Mouse (Mus musculus): ENCODE data around the gene Camta2. TPM values are rescaled to one million over a fixed set of nuclear protein-coding genes. Genes with fewer than 3 reads are reported as not detected.

The Camta2 gene
- polyA plus RNA-seq, 1 experiment from 2014 or later = 16.4 TPM

DNA sequence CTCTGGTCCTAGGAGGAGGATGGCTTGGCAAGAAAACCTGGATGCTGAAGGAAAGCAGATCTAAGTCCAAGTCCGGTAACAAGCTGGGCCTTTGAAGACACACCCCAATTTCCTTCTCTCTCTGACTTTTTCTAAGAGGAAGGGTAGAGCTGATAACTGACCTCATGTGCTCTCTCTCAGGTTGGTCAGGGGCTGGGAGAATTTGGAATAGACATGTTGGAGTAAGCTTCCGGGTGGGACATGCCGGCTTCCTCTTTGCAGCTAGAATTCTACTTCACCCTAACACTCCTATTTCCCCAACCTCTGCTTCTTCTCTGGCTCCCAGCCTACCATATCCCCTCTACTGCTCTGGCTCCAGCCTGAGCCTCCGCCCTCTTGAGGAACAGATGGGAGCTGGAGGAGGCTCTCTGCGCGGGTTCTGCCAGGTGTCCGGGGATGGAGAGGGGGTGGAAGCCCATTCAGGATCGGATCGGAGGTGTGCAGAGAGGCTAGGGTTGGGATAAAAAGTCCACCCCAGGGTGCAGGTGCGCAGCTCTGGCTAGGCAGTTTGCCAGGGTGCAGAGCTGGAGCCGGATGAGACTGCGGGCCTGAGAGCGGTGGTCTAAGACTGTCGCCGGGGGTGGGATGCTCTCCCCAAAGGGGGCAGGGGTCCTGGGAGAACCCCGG is 871 bp downstream of the Camta2 start:
- Histone ChIP-seq H3K4me3 (replicated peaks) (peak overlapping the region; percentile 88), H3K9me3 (no peaks in the 10 kb centered on the region), H3K36me3 (peaks cover 31% of the 10 kb centered on the region), H3K27ac (peak overlapping the region; percentile 84), H3K9ac (replicated peaks) (peak overlapping the region; percentile 90), H3K4me2 (replicated peaks) (peak overlapping the region; percentile 75), H3K27me3 (no peaks in the 10 kb centered on the region), H3K4me1 (replicated peaks) (peaks cover 41% of the 10 kb centered on the region)
- ATAC-seq = peak; percentile 69
- 3% methylated on average over 16 of the region's 16 CpGs for WGBS

DNA sequence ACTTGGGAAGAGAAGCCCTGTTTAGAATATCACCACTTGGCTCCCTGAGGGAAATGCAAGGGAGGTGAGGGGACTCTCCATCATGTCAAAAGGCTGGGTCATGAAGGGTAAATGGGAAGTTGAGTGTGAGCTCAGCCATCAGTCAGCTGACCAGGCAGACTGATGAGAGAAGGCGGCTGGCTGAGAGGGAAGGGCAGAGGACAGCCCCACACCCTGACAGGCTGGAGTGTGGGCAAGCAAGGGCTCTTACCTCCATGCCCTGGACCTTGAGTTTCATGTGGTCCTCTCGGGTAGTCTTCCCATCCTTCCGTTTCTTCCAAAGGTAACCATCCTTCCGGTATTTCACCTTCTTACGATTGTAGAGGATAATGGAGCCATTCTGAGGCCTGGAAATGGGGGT is 4.3 kb downstream of the Camta2 start:
- no peaks in the 10 kb centered on the region for H3K27me3 ChIP-seq
- ATAC-seq = no peak
- no peak overlapping the region for H3K4me3 ChIP-seq (replicated peaks)
- peaks cover 46% of the 10 kb centered on the region for H3K4me1 ChIP-seq (replicated peaks)
- WGBS = 89% methylated on average over 5 of the region's 5 CpGs
- no peak overlapping the region for H3K9ac ChIP-seq (replicated peaks)
- H3K27ac ChIP-seq = no peak overlapping the region
- H3K4me2 ChIP-seq (replicated peaks) = no peak overlapping the region
- no peaks in the 10 kb centered on the region for H3K9me3 ChIP-seq
- peaks cover 54% of the 10 kb centered on the region for H3K36me3 ChIP-seq

DNA sequence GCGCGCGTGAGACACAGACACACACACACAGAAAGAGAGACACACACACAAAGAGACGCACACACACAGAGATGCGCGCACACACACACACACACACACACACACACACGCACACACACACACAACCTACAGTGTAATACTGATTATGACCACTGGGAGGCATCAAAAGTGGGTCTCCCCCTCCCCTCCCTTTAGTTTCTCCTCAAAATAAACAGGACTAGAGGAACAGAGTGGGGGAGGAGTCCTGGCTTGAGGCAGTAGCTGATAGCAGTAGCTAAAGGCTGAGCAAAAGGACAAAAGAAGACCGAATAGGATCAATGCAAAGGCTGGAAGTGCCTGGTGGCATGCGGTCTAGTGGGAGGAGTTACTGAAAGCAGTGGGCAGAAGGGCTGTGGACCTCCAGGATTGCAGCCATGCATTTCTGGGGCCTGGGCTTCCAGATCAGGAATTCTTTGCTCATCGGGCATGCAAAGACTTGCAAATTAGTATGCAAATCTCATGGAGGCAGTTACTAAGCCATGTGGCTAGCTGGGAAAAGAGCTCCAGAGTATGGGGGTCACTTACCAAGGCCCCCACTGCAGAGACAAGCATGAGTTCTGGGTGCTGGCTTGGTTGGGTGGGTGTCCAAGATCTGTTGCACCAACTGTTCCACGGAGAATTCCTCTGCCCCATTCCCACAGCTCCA is 5.9 kb downstream of the Camta2 start:
- no peaks in the 10 kb centered on the region for H3K9me3 ChIP-seq
- WGBS = 15% methylated on average over 10 of the region's 11 CpGs
- H3K4me2 ChIP-seq (replicated peaks) = peak overlapping the region; percentile 12; the same call in 1 of the 2 replicates
- H3K9ac ChIP-seq (replicated peaks) = peak overlapping the region; percentile 32; the same call in 1 of the 2 replicates
- peak overlapping the region; percentile 79 for H3K27ac ChIP-seq
- peak; percentile 84 for ATAC-seq
- H3K4me3 ChIP-seq (replicated peaks) = no peak overlapping the region
- H3K4me1 ChIP-seq (replicated peaks) = peaks cover 35% of the 10 kb centered on the region
- H3K36me3 ChIP-seq = peaks cover 60% of the 10 kb centered on the region
- no peaks in the 10 kb centered on the region for H3K27me3 ChIP-seq

DNA sequence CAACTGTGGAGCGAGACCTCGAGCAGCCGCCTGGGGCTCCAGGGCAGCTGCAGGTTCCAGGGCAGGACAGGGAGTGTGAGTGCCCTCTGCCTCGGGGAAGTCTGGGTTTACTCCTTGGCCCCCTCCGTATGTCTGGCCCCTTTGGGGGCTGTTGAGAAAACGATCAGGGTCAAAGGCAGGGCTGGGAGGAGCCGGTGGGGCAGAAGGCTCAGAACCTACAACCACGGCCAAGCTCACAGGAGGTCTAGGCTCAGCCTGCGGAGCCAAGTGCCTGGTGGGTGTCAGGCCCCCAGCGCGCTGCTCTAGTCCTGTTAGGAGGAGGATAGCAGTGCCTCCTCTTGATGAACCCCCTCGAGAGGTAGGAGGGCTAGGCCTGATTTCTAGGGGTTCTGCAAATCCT is 6.7 kb downstream of the Camta2 start:
- ATAC-seq = 0 out of 2 replicates have a peak, but pooled peaks have one; percentile 12
- Histone ChIP-seq H3K36me3 (peaks cover 68% of the 10 kb centered on the region), H3K4me2 (replicated peaks) (no peak overlapping the region), H3K9me3 (no peaks in the 10 kb centered on the region), H3K4me1 (replicated peaks) (peaks cover 26% of the 10 kb centered on the region), H3K9ac (replicated peaks) (peak overlapping the region; percentile 46; the same call in 1 of the 2 replicates), H3K27ac (peak overlapping the region; percentile 79), H3K27me3 (no peaks in the 10 kb centered on the region), H3K4me3 (replicated peaks) (no peak overlapping the region)
- 67% methylated on average over 12 of the region's 12 CpGs for WGBS

DNA sequence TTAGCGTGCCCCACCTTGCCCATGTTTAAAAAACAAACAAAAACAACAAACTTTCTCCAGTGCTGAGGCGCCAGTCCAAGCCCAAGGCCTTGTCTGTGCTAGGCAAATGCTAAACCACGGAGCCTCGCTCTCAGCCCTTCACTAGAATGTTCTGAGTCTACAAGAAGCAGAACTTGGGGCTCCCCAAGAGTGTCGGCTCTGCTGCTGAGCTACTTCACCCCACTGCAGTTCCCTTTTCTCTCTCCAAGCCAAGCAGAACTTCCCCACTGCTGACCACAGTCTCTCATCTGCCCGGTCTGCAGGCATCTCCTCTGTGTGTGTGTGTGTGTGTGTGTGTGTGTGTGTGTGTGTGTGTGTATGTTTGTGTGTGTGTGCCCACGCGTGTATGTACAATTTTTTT is 8.0 kb downstream of the Camta2 start:
- Histone ChIP-seq H3K4me1 (replicated peaks) (peaks cover 22% of the 10 kb centered on the region), H3K9me3 (no peaks in the 10 kb centered on the region), H3K27me3 (no peaks in the 10 kb centered on the region), H3K4me2 (replicated peaks) (no peak overlapping the region), H3K27ac (no peak overlapping the region), H3K36me3 (peaks cover 72% of the 10 kb centered on the region), H3K4me3 (replicated peaks) (no peak overlapping the region), H3K9ac (replicated peaks) (no peak overlapping the region)
- 97% methylated on average over 6 of the region's 8 CpGs for WGBS
- no peak for ATAC-seq

DNA sequence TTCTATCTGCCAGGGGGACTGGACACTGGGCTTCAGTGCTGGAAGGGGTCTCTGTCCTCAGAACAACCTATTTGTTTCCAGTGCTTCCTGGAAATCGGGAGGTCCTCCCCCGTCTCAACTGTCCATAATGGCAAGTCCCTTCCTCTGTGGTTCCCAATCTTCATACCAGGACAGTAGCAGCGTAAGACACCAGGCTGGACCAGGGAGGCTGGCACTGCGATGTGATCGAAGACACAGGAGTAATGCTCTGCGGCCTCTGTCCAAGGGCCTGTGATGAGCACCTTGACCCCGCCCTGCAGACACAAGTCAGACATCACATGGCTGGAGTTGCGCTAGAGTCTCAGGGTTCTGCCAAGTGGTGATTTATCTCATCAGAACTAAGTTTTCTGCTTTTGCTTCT is 8.5 kb downstream of the Camta2 start:
- 95% methylated on average over 8 of the region's 8 CpGs for WGBS
- Histone ChIP-seq H3K9me3 (no peaks in the 10 kb centered on the region), H3K27me3 (no peaks in the 10 kb centered on the region), H3K4me3 (replicated peaks) (no peak overlapping the region), H3K36me3 (peaks cover 73% of the 10 kb centered on the region), H3K9ac (replicated peaks) (no peak overlapping the region), H3K4me2 (replicated peaks) (no peak overlapping the region), H3K27ac (no peak overlapping the region), H3K4me1 (replicated peaks) (peaks cover 22% of the 10 kb centered on the region)
- ATAC-seq = no peak

DNA sequence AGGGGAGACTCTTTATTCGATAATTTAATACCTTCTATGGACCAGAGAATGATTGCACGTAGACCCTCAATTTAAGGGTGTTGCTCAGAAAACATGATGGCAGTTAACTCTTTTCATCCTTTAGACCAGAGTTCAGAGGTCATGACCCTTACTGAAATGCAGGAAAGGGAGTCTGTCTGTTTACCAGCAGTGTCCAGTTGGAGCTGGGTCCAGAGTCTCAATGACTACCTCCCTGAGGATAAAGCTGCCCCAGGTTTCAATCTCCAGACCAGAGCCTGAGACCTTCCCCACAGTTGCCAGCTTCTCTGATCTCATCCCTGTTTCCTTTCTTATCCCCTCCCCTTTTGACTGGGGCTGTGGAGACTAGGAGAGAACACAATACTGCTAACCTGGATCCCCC is 9.3 kb downstream of the Camta2 start:
- Histone ChIP-seq H3K9ac (replicated peaks) (no peak overlapping the region), H3K36me3 (peaks cover 73% of the 10 kb centered on the region), H3K4me2 (replicated peaks) (no peak overlapping the region), H3K27me3 (no peaks in the 10 kb centered on the region), H3K4me1 (replicated peaks) (peaks cover 22% of the 10 kb centered on the region), H3K4me3 (replicated peaks) (no peak overlapping the region), H3K9me3 (no peaks in the 10 kb centered on the region), H3K27ac (no peak overlapping the region)
- 82% methylated on average over 2 of the region's 2 CpGs for WGBS
- no peak for ATAC-seq

DNA sequence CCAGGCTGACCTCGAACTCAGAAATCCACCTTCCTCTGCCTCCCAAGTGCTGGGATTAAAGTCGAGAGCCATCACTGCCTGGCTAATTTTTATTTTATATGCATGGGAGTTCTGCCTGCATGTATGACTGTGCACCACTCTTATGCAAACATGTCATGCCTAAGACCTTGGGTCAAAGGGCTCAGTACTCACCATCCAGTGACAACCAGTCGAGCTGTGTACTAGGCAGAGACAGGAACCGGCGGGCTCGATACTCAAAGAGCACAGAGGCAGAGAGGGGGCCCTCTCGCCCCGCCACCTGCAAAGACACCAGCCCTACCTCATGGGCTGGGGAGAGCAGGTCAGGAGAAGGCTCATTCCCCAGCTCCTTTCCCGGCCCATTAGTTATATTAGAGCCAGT is 9.8 kb downstream of the Camta2 start:
- 88% methylated on average over 9 of the region's 9 CpGs for WGBS
- no peak overlapping the region for H3K27ac ChIP-seq
- H3K36me3 ChIP-seq = peaks cover 70% of the 10 kb centered on the region
- no peak for ATAC-seq
- no peak overlapping the region for H3K4me3 ChIP-seq (replicated peaks)
- H3K4me1 ChIP-seq (replicated peaks) = peaks cover 20% of the 10 kb centered on the region
- H3K9me3 ChIP-seq = no peaks in the 10 kb centered on the region
- no peak overlapping the region for H3K4me2 ChIP-seq (replicated peaks)
- H3K9ac ChIP-seq (replicated peaks) = no peak overlapping the region
- no peaks in the 10 kb centered on the region for H3K27me3 ChIP-seq

DNA sequence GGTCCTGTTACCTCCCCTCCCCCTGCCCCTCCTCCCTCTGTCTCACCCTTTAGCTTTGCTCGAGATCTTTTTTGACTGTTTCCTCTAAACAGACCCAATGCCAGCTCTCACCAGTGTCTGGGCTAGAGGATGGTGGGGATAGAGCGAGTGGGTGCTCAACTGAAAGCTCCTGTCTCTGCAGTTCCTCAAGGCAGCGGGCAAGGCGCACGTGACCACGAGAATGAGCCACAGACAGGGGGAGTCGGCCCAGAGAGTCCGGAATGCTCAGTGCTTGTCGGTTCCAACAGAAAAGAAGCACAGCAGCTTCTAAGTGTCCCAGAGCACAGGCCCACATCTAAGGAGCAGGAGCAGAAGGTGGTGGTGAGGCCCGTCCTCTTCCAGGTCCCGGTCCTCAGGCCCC is 13.4 kb downstream of the Camta2 start:
- 65% methylated on average over 11 of the region's 11 CpGs for WGBS
- no peaks in the 10 kb centered on the region for H3K9me3 ChIP-seq

DNA sequence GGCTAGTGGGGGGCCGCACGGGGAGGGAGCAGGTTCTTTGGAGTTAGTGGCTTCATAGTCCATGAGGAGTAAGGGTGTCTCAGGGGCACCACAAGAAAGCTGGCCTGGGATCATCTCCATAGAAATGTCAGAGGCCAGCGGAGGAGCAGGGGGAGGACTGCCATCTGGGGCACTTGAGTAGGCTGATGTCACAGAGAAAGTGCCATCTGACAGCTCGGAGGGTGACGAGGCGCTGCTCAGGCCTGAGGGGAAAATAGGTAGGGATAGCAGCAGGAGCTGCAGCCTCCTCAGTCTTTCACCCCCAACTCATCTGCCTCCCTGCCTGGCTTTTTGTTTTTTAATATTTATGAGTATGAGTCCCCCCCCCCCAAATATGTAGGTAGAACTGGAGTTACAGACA is 13.9 kb downstream of the Camta2 start:
- Histone ChIP-seq H3K9ac (replicated peaks) (peak overlapping the region; percentile 41; the same call in 1 of the 2 replicates), H3K4me3 (replicated peaks) (no peak overlapping the region), H3K27me3 (no peaks in the 10 kb centered on the region), H3K36me3 (peaks cover 56% of the 10 kb centered on the region), H3K27ac (no peak overlapping the region), H3K9me3 (no peaks in the 10 kb centered on the region), H3K4me1 (replicated peaks) (peaks cover 20% of the 10 kb centered on the region), H3K4me2 (replicated peaks) (no peak overlapping the region)
- 55% methylated on average over 6 of the region's 6 CpGs for WGBS
- no peak for ATAC-seq

More for the DNA sequence above, 13.4 kb downstream of the Camta2 start:
- Histone ChIP-seq H3K4me1 (replicated peaks) (peaks cover 20% of the 10 kb centered on the region), H3K36me3 (peaks cover 61% of the 10 kb centered on the region), H3K4me2 (replicated peaks) (no peak overlapping the region), H3K4me3 (replicated peaks) (no peak overlapping the region), H3K27me3 (no peaks in the 10 kb centered on the region), H3K9ac (replicated peaks) (no peak overlapping the region), H3K27ac (no peak overlapping the region)
- ATAC-seq = no peak

DNA sequence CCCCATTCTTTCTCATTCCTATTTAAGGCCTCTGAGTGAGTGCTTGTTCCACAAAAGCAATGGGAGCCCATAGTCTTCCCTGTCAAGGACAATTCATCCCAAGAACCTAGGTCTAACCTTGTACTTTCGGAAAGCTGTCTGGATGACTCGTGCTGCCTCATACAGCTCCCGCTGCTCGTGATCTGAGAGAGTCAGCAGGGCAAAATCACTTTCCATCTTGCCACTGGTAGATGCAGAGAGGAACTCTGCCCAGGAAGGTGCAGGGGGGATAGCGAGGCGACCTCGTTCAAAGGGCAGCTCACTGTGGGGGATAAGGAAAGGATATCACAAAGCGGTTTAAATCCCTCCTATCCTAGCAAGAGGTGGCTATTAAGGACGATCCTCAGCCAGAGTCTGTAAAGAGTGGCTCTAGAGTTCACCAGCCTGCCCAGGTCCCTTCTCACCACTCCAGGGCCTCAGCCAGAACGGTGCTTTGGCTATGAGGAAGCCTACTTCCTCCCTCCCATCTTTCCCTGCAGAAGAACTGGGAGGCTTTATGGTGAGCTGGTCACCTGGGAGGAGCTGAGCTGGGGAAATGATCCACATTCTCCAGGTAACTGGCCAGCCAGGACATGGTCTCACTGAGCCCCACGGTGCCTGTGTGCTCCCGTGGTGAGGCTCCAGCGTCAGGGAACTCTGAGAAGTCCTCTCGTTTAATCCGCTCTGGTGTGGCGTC is 16.4 kb downstream of the Camta2 start:
- no peak overlapping the region for H3K27ac ChIP-seq
- no peaks in the 10 kb centered on the region for H3K27me3 ChIP-seq
- H3K4me1 ChIP-seq (replicated peaks) = peaks cover 37% of the 10 kb centered on the region
- H3K36me3 ChIP-seq = peaks cover 45% of the 10 kb centered on the region
- H3K9me3 ChIP-seq = no peaks in the 10 kb centered on the region
- H3K4me2 ChIP-seq (replicated peaks) = peak overlapping the region; percentile 93
- H3K4me3 ChIP-seq (replicated peaks) = peak overlapping the region; percentile 72
- 81% methylated on average over 16 of the region's 16 CpGs for WGBS
- ATAC-seq = no peak
- peak overlapping the region; percentile 76 for H3K9ac ChIP-seq (replicated peaks)

DNA sequence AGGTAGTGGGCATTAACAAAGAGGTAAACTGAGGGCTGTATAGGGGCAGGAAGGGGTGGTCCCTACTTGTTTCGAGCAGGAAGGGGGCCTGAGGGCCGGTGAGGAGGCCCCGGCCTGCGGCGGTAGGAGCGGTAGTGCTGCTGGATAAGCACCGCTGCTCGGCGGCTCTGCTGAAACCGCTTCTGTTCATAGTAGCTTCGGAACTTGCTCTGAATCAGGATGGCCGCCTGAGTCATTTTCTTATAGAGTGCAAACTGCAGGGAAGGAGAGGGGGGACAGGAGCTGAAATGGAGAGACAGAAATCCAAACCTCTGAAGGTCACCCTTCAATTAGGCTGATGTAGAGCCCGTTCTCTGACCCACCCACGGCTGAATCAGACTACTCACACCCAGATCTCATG is 17.4 kb downstream of the Camta2 start:
- no peaks in the 10 kb centered on the region for H3K9me3 ChIP-seq
- peaks cover 37% of the 10 kb centered on the region for H3K4me1 ChIP-seq (replicated peaks)
- H3K4me2 ChIP-seq (replicated peaks) = peak overlapping the region; percentile 93
- ATAC-seq = no peak
- H3K36me3 ChIP-seq = peaks cover 40% of the 10 kb centered on the region
- peak overlapping the region; percentile 76 for H3K9ac ChIP-seq (replicated peaks)
- peak overlapping the region; percentile 98 for H3K27ac ChIP-seq
- H3K27me3 ChIP-seq = no peaks in the 10 kb centered on the region
- 36% methylated on average over 14 of the region's 14 CpGs for WGBS
- H3K4me3 ChIP-seq (replicated peaks) = peak overlapping the region; percentile 72

Measured in midbrain, embryonic 13.5 days (tissue).